Mouse (Mus musculus) heart, postnatal 0 days (tissue): ENCODE data around the gene Ephb2. TPM values are rescaled to one million over a fixed set of nuclear protein-coding genes. Genes with fewer than 3 reads are reported as not detected.

Source experiments
- ATAC-seq: fragments of 200-750 bp; cut with Nextera tagmentation; 2 replicates; pipeline ENCODE4 v1.8.0; 2017; ENCODE audit warnings: low read depth, moderate number of reproducible peaks, moderate library complexity; ENCODE audit not compliant: insufficient read depth
- DNase-seq: peaks from one replicate; pipeline ENCODE4 v3.0.0-alpha.2; 2016; ENCODE audit warnings: low spot score
- H3K27ac ChIP-seq: fragments of 300-500 bp; sonication (generic); 2 replicates; pipeline ENCODE4 v1.5.1; 2014; ENCODE audit warnings: low read depth, mild to moderate bottlenecking
- H3K27me3 ChIP-seq: fragments of 300-500 bp; sonication (generic); 2 replicates; pipeline ENCODE4 v1.6.1; 2014; ENCODE audit warnings: low read length, mixed read lengths; ENCODE audit not compliant: control insufficient read depth, insufficient read depth
- H3K36me3 ChIP-seq: fragments of 300-500 bp; sonication (generic); replicated peaks from 2 replicates; pipeline ENCODE4 v1.6.1; 2014; ENCODE audit warnings: low read length, mixed read lengths; ENCODE audit not compliant: control insufficient read depth, insufficient read depth
- H3K4me1 ChIP-seq: fragments of 300-500 bp; sonication (generic); 2 replicates; pipeline ENCODE4 v1.6.1; 2014; ENCODE audit warnings: antibody characterized with exemption; ENCODE audit not compliant: control insufficient read depth, insufficient read depth
- H3K4me2 ChIP-seq: fragments of 300-500 bp; sonication (generic); 2 replicates; pipeline ENCODE4 v1.6.1; 2014; ENCODE audit warnings: low read depth, mild to moderate bottlenecking, low read length, moderate library complexity
- H3K4me3 ChIP-seq: fragments of 300-500 bp; sonication (generic); 2 replicates; pipeline ENCODE4 v1.5.1; 2014; ENCODE audit warnings: low read depth, low read length
- H3K9ac ChIP-seq: fragments of 300-500 bp; sonication (generic); replicated peaks from 2 replicates; pipeline ENCODE4 v1.6.1; 2014; ENCODE audit warnings: low read depth, low read length, mixed read lengths
- H3K9me3 ChIP-seq: fragments of 300-500 bp; sonication (generic); replicated peaks from 2 replicates; pipeline ENCODE4 v1.6.1; 2016; ENCODE audit warnings: low read length; ENCODE audit not compliant: control insufficient read depth
- CTCF ChIP-seq: IDR thresholded peaks from 2 replicates; pipeline ENCODE4 v1.5.1; 2016; ENCODE audit warnings: antibody characterized with exemption, control low read depth, low read depth
- EP300 ChIP-seq: IDR thresholded peaks from 2 replicates; pipeline ENCODE4 v1.6.1; 2016; ENCODE audit warnings: antibody characterized with exemption, low read depth
- WGBS: fragments of 180-500 bp; shearing (Covaris S2); extraction: QIAGEN DNeasy Blood & Tissue Kit; methylation state at CpG from one replicate; pipeline ENCODE4 v1.1.7; 2014; 5-methylcytosine and 5-hydroxymethylcytosine counted together
- polyA plus RNA-seq: library from polyadenylated mRNA; unstranded; fragments of >200 nt; fragmentation: Nextera tagmentation; extraction: Ambion mirVana; gene quantifications from 2 replicates; pipeline ENCODE4 v1.2.1, GENCODE M21; 2015
- total RNA-seq: library from RNA; depleted of rRNA; stranded (reverse); fragments of >200 nt; gene quantifications from 2 replicates; pipeline ENCODE4 v1.2.3, GENCODE M21; 2014; ENCODE audit warnings: low replicate concordance

Gene Ephb2
- total and polyA plus RNA-seq, 2 experiments from 2014 or later = 0.19 to 10.2 TPM

DNA sequence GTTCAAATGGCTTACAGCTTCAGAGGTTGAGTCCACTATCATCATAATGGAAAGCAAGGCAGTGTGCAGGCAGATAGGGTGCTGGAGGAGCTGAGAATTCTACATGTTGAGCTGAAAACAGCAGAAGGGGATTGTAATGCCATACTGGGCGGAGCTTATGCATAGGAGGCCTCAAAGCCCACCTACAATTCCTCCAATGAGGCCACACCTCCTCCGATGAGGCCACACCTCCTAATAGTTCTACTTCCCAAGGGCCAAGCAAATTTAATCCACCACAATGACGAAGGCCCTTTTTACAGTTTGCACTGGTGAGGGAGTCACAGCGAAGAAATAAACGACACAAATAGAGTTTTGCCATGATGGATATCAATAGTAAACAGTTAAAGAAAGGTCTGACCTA lies 199.3 kb downstream of the Ephb2 start:
- H3K27me3 ChIP-seq = peaks cover 39% of the 10 kb centered on the region

DNA sequence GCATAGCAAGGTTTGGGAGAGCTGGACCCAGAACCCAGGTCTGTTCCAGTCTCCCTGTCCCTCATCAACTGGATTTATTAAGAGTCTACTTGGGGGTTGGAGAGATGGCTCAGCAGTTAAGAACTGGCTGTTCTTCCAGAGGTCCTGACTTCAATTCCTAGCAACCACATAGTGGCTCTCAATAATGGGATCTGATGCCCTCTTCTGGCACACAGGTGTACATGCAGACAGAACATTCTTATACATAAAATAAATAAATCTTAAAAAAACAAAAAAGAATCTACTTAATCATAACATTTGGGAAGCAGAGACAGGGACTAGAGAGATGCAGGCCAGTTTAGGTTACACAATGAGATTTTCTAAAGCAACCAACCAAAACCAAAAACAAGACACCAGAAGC lies 199.8 kb downstream of the Ephb2 start:
- H3K9ac ChIP-seq = no peak overlapping the region
- H3K4me1 ChIP-seq = peaks cover 10% of the 10 kb centered on the region
- DNase-seq (no peak), ATAC-seq (no peak)
- H3K27ac ChIP-seq = no peak overlapping the region
- no peaks in the 10 kb centered on the region for H3K9me3 ChIP-seq
- no peak overlapping the region for H3K4me3 ChIP-seq
- no peaks in the 10 kb centered on the region for H3K36me3 ChIP-seq
- no peak for TF ChIP-seq EP300
- TF ChIP-seq CTCF = no peak
- H3K27me3 ChIP-seq = peaks cover 39% of the 10 kb centered on the region
- no peak overlapping the region for H3K4me2 ChIP-seq

More for the DNA sequence above, 199.3 kb downstream of the Ephb2 start:
- no peak for DNase-seq
- TF ChIP-seq CTCF (no peak), EP300 (no peak)
- Histone ChIP-seq H3K36me3 (no peaks in the 10 kb centered on the region), H3K9ac (no peak overlapping the region), H3K27ac (no peak overlapping the region), H3K9me3 (no peaks in the 10 kb centered on the region), H3K4me3 (no peak overlapping the region), H3K4me1 (peaks cover 10% of the 10 kb centered on the region), H3K4me2 (no peak overlapping the region)
- no peak for ATAC-seq
- 57% methylated on average over 5 of the region's 5 CpGs for WGBS

DNA sequence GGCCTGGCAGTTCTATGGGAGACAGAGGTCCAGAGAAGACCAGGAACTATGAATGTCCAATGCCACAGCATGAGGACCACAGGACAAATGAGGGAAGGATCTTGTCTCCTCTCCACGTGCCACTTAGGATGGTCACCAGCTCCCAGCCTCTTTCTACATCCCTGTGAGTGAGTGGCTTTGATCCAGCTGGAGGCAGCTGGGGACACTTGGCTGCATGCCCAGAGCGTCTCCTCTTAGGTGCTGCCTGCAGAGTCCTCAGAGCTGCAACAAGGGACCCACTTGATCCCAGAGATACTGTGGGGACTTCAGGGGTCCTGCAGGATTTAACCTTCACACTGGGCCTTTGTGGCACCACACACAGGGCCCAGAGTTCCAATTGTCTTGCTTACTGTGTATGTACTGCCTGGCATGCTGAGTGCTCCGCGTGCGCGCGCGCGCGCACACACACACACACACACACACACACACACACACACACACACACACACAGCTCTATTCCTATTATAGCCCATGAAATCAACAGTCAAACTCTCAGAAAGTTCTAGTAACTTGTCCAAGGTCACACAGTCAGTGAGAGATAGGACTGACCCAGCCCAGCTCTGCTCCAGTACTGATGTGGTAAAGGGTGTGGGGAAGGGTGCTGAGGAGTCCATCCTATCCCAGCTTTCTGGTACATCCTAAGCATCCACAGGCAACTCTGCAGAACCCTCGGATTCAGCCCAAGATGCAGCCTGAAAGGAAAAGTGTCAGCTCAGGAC lies 204.4 kb downstream of the Ephb2 start:
- Histone ChIP-seq H3K9ac (no peak overlapping the region), H3K27ac (no peak overlapping the region), H3K4me3 (no peak overlapping the region), H3K27me3 (peaks cover 13% of the 10 kb centered on the region), H3K36me3 (no peaks in the 10 kb centered on the region), H3K9me3 (no peaks in the 10 kb centered on the region), H3K4me1 (no peaks in the 10 kb centered on the region; the same call in 1 of the 2 replicates), H3K4me2 (no peak overlapping the region)
- 77% methylated on average over 11 of the region's 11 CpGs for WGBS
- ATAC-seq (peak; percentile 90), DNase-seq (peak; percentile 72)
- no peak for TF ChIP-seq CTCF
- TF ChIP-seq EP300 = no peak

DNA sequence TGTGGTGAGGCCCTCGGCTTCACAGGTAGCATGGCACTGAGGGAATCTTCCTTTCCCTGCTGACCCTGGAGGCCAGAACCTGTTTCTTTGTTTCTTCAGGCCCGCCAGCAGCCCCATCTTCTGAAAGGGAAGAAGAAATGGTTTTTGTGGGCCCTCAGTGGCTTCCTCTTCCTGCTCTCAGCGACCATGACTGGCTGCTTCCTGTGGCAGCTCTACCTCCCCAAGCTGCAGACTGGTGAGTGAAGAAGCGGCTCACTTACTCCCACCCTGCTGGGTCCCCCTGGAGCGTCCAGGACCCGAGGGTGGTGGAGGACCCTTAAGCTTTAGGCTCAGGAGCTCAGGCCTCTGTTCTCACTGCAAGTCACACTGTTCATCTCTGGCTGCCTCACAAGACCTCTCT lies 209.2 kb downstream of the Ephb2 start:
- no peak for TF ChIP-seq EP300
- TF ChIP-seq CTCF = no peak
- Histone ChIP-seq H3K4me1 (no peaks in the 10 kb centered on the region; the same call in 1 of the 2 replicates), H3K9me3 (no peaks in the 10 kb centered on the region), H3K4me2 (no peak overlapping the region), H3K9ac (no peak overlapping the region), H3K27ac (no peak overlapping the region), H3K36me3 (no peaks in the 10 kb centered on the region), H3K27me3 (peaks cover 14% of the 10 kb centered on the region; the same call in 1 of the 2 replicates), H3K4me3 (no peak overlapping the region)
- 62% methylated on average over 6 of the region's 6 CpGs for WGBS
- DNase-seq (no peak), ATAC-seq (no peak)

DNA sequence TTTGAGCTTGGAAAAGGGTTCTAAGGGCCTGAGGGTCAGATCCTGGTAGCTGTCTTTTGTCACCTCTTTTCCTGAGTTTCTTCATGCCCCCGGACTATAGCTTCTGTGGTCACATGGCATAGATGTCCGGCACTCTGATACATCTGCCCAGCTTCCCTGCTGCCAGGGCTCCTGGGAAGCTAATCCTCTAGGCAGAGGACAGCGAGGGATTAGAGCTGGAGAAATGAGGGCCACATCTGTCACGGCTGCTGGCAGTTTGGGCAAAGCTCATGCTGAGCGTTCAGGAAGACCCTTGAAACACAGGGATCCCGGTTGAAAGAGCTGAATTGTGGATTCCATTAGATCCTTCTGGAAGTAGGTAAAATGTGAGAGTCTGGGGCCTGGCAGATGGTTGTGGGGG lies 213.4 kb downstream of the Ephb2 start, which contains the start of gene Lactbl1:
Lactbl1 (plus strand) TSS at position 234 of the 400 bp plus-strand sequence.
- 30% methylated on average over 6 of the region's 6 CpGs for WGBS
- TF ChIP-seq EP300 (no peak), CTCF (no peak)
- no peak within 1 kb of the TSS for H3K9ac ChIP-seq
- no peak within 1 kb of the TSS for H3K4me2 ChIP-seq
- H3K27ac ChIP-seq = no peak within 1 kb of the TSS
- H3K9me3 ChIP-seq = no peaks in the 10 kb centered on the region
- ATAC-seq = no peak
- no peak for DNase-seq
- H3K36me3 ChIP-seq = no peaks in the 10 kb centered on the region
- H3K4me3 ChIP-seq = no peak within 1 kb of the TSS
- no peaks in the 10 kb centered on the region for H3K4me1 ChIP-seq
- H3K27me3 ChIP-seq = peaks cover 14% of the 10 kb centered on the region; the same call in 1 of the 2 replicates

DNA sequence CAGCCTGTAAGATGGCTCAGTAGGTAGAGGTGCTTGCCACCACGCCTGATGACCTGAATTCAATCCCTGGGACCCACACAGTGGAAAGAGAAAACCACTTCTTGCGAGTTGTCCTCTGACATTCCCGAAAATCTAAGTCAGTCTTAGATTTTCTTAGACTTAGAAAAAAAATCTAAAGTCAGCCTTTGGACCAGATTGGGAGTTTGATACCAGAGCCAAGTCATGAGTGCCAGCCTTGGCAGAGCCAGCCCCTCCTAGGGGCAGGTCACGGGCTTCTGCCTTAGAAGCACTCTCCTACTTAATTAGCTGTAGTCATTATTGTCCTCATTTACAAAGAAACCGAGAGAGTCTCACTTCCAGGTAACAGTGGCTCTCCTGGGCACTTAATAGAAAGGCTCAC lies 213.8 kb downstream of the Ephb2 start:
- Histone ChIP-seq H3K9ac (no peak overlapping the region), H3K4me1 (no peaks in the 10 kb centered on the region), H3K36me3 (no peaks in the 10 kb centered on the region), H3K9me3 (no peaks in the 10 kb centered on the region), H3K27ac (no peak overlapping the region), H3K4me2 (no peak overlapping the region), H3K27me3 (peaks cover 14% of the 10 kb centered on the region; the same call in 1 of the 2 replicates), H3K4me3 (no peak overlapping the region)
- 52% methylated on average over 5 of the region's 5 CpGs for WGBS
- ATAC-seq = no peak
- TF ChIP-seq CTCF (no peak), EP300 (no peak)
- DNase-seq = no peak
